In genomic region chr1:36068076-36068475, GRCm38 (mm10) we compare ENCODE assay signal across 7 mouse cellular contexts. TPM values are rescaled to one million over a fixed set of nuclear protein-coding genes. Genes with fewer than 3 reads are reported as not detected.
A peak's percentile ranks its signal among the peaks of the same experiment; 100 is the strongest.
DNase-seq lines count a peak whose midpoint lies in the region; ATAC-seq lines count a peak whose summit lies in the region.

TSS of gene Hs6st1 (plus strand) at chr1:36068400.

- peak within 1 kb of the TSS; percentile 96 for H3K4me2 ChIP-seq in embryonic facial prominence, embryonic 11.5 days (ENCODE audit: low read depth, low read length)
- peak within 1 kb of the TSS; percentile 96 for H3K4me2 ChIP-seq in limb, embryonic 11.5 days (ENCODE audit: low read depth, severe bottlenecking)
- H3K4me2 ChIP-seq in midbrain, embryonic 14.5 days (ENCODE audit: low read length), result peak within 1 kb of the TSS; percentile 96

- under 1% methylated on average over 49 of the region's 55 CpGs for WGBS in embryonic facial prominence, embryonic 11.5 days
- 0% methylated on average over 53 of the region's 55 CpGs for WGBS in limb, embryonic 11.5 days
- WGBS in midbrain, embryonic 14.5 days, result under 1% methylated on average over 54 of the region's 55 CpGs

- peak within 1 kb of the TSS; percentile 75 for H3K4me3 ChIP-seq in embryonic facial prominence, embryonic 11.5 days (ENCODE audit: low read depth, low read length)
- H3K4me3 ChIP-seq in limb, embryonic 11.5 days (ENCODE audit: low read depth, low read length), result peak within 1 kb of the TSS; percentile 73
- peak within 1 kb of the TSS; percentile 87 for H3K4me3 ChIP-seq in midbrain, embryonic 14.5 days (replicated peaks; ENCODE audit: low read depth, low read length)

- ATAC-seq in embryonic facial prominence, embryonic 11.5 days (replicated peaks; ENCODE audit: insufficient number of reproducible peaks, low FRiP score, low TSS enrichment, low read depth), result peak; percentile 89
- peak; percentile 89 for ATAC-seq in limb, embryonic 11.5 days (ENCODE audit: insufficient number of reproducible peaks, low FRiP score, low TSS enrichment, low read depth)
- peak; percentile 93 for ATAC-seq in midbrain, embryonic 14.5 days (ENCODE audit: low FRiP score, low TSS enrichment)

- peak within 1 kb of the TSS; percentile 79 for H3K9ac ChIP-seq in embryonic facial prominence, embryonic 11.5 days (replicated peaks; ENCODE audit: low read length)
- peak within 1 kb of the TSS; percentile 70 for H3K9ac ChIP-seq in limb, embryonic 11.5 days (ENCODE audit: low read length)
- H3K9ac ChIP-seq in midbrain, embryonic 14.5 days (replicated peaks; ENCODE audit: low read length), result peak within 1 kb of the TSS; percentile 80

- peaks cover 6% of the 10 kb centered on the region; the same call in 1 of the 2 replicates for H3K27me3 ChIP-seq in embryonic facial prominence, embryonic 11.5 days (ENCODE audit: control insufficient read depth, insufficient read depth, low read length)
- H3K27me3 ChIP-seq in limb, embryonic 11.5 days (ENCODE audit: control insufficient read depth, insufficient read depth, low read length), result 0 out of 2 replicates have a peak, but pooled peaks cover 3% of the 10 kb centered on the region
- no peaks in the 10 kb centered on the region for H3K27me3 ChIP-seq in midbrain, embryonic 14.5 days (ENCODE audit: control insufficient read depth, insufficient read depth, low read length)

- peaks cover 6% of the 10 kb centered on the region for H3K4me1 ChIP-seq in embryonic facial prominence, embryonic 11.5 days (ENCODE audit: control insufficient read depth, insufficient read depth, low read length)
- peaks cover 29% of the 10 kb centered on the region for H3K4me1 ChIP-seq in limb, embryonic 11.5 days (ENCODE audit: control insufficient read depth, insufficient read depth, low read length)
- H3K4me1 ChIP-seq in midbrain, embryonic 14.5 days (ENCODE audit: control insufficient read depth, insufficient read depth, low read length), result peaks cover 52% of the 10 kb centered on the region

- H3K9me3 ChIP-seq in embryonic facial prominence, embryonic 11.5 days (replicated peaks; ENCODE audit: control insufficient read depth, low read length), result no peaks in the 10 kb centered on the region
- H3K9me3 ChIP-seq in limb, embryonic 11.5 days (ENCODE audit: control insufficient read depth, low read length), result no peaks in the 10 kb centered on the region
- H3K9me3 ChIP-seq in midbrain, embryonic 14.5 days (ENCODE audit: control insufficient read depth, low read length), result no peaks in the 10 kb centered on the region

- H3K36me3 ChIP-seq in embryonic facial prominence, embryonic 11.5 days (replicated peaks; ENCODE audit: control insufficient read depth, insufficient read depth, low read depth, low read length), result no peaks in the 10 kb centered on the region
- H3K36me3 ChIP-seq in limb, embryonic 11.5 days (ENCODE audit: control insufficient read depth, insufficient read depth, low read length), result no peaks in the 10 kb centered on the region
- no peaks in the 10 kb centered on the region for H3K36me3 ChIP-seq in midbrain, embryonic 14.5 days (ENCODE audit: control insufficient read depth, insufficient read depth, low read length)

- peak within 1 kb of the TSS; percentile 13; the same call in 1 of the 2 replicates for H3K27ac ChIP-seq in embryonic facial prominence, embryonic 11.5 days (replicated peaks; ENCODE audit: low read depth, low read length)
- no peak within 1 kb of the TSS for H3K27ac ChIP-seq in limb, embryonic 11.5 days (replicated peaks; ENCODE audit: low read depth, low read length)
- H3K27ac ChIP-seq in midbrain, embryonic 14.5 days (replicated peaks; ENCODE audit: low read depth, low read length), result peak within 1 kb of the TSS; percentile 87

- peak; percentile 97 for DNase-seq in adrenal gland, postnatal 14 days
- peak; percentile 95 for DNase-seq in embryonic facial prominence, embryonic 11.5 days (ENCODE audit: low spot score)
- DNase-seq in heart, adult 11 months, result peak; percentile 99
- DNase-seq in kidney, adult 18-20 months, result peak; percentile 96
- peak; percentile 91 for DNase-seq in limb, embryonic 11.5 days (ENCODE audit: low spot score)
- peak; percentile 98 for DNase-seq in midbrain, embryonic 14.5 days
- DNase-seq in spleen, adult 18-20 months, result peak; percentile 87 to 94

RNA-seq across cellular contexts. Expression of gene Hs6st1, which starts in this region (rescaled TPM):
- 71.6 and 89.0 TPM in 2 replicates for total RNA-seq in adrenal gland, postnatal 14 days (2021)
- polyA plus RNA-seq in embryonic facial prominence, embryonic 11.5 days (2014; fragmentation: Nextera tagmentation; extraction: Ambion mirVana), result 10.5 and 10.9 TPM in 2 replicates
- polyA plus RNA-seq in limb, embryonic 11.5 days (2014; fragmentation: Nextera tagmentation; extraction: Ambion mirVana), result 8.4 and 9.7 TPM in 2 replicates
- polyA plus RNA-seq in midbrain, embryonic 14.5 days (2014; fragmentation: Nextera tagmentation; extraction: Ambion mirVana), result 18.2 and 18.5 TPM in 2 replicates
